Mouse (Mus musculus) mouse trophoblast stem cell (cell line): ENCODE data around the gene Kcnk3.

ENCODE experiments used
- in situ Hi-C, 2 experiments: fragments of 300-500 bp; cut with MseI, MboI; formaldehyde crosslinking; loops; 2 replicates in 1 of 2; 3 replicates in 1 of 2; pipeline ENCODE4 v1.15.1; 2025

Kcnk3 gene

GRCm38 (mm10) chr5:30613242-30613641 is 25.3 kb downstream of the Kcnk3 start:
- in situ Hi-C loops = no loop called here

DNA sequence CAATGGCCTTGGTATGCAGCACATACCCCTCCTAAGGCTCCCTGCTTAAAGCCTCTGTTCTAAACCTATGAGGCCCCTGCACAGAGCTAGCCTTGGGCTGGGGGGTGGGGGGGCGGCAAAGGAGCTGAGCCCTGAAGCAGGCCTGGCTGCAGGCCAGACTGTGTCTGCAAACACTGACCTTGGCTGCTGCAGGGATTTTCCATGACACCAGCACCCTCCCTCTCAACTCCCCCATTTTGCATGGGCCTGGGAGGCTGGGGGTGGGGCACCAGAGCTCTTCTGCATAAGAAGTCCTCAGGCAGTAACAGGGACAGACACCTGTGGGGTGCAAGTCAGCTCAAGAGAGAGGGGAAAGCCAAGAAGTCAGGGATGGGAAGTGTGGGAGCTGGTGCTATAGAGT is 26.3 kb downstream of the Kcnk3 start:
- in situ Hi-C loops = no loop called here

DNA sequence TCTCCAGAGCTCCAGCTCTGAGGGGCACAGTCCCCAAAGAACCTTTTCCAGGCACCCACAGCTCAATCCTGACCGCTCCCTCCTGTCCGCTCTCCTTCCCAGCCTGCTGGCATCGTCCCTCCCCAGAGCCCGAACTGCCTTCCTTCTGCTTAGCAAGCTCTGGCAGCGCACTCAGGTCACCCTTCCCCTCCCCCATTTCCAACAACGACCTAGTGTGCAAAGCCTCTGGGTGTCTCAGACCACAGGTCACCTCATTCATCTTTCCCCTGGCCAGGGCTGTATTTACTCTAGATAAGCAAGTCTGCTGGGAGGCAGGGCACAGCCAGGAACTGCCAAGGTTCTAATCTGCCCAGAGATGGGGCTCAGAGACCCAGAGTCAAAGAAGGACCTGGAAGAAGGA is 27.4 kb downstream of the Kcnk3 start:
- in situ Hi-C loops = no loop called here

GRCm38 (mm10) chr5:30615819-30616218 is 27.8 kb downstream of the Kcnk3 start:
- in situ Hi-C loops = no loop called here

GRCm38 (mm10) chr5:30616644-30617043 is 28.7 kb downstream of the Kcnk3 start:
- in situ Hi-C loops = no loop called here

DNA sequence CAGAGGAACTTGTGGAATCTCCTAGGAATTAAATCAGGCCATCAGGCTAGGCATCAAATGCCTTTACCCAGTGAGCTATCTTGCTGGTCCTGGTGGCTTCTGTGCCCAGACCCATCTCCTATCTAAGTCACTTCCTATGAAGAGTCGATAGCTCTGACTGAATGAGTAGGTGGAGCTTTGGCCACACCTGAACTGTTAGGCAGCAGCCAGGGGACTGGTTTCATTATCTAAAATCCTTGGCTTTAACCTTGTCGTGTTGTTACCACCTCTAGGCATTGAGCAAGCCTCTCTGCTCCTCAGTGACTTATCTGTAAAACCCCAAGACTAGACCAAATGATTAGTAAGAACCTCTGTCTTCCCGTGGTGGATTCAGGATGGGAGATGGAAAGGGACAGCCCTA is 29.4 kb downstream of the Kcnk3 start:
- in situ Hi-C loops = no loop called here

DNA sequence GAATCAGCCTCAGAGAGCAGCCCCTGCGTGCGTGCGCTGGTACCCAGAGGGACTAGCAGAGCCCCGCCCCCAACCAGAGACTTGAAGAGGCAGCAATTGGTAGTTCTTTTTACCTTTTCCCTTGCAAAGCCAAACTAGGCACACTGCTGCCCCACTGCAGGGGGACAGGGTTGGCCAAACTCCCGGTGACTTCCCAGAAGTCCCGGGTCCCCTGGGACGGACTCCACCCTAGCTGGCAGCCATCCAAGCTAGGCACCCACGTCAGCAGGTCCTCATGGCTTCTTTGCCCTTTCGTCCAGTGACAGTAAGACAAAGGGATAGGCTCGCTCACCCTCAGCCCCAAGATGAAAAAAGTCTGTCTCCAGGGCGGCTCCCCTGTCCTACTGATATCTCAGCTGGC is 29.9 kb downstream of the Kcnk3 start:
- in situ Hi-C loops = no loop called here

DNA sequence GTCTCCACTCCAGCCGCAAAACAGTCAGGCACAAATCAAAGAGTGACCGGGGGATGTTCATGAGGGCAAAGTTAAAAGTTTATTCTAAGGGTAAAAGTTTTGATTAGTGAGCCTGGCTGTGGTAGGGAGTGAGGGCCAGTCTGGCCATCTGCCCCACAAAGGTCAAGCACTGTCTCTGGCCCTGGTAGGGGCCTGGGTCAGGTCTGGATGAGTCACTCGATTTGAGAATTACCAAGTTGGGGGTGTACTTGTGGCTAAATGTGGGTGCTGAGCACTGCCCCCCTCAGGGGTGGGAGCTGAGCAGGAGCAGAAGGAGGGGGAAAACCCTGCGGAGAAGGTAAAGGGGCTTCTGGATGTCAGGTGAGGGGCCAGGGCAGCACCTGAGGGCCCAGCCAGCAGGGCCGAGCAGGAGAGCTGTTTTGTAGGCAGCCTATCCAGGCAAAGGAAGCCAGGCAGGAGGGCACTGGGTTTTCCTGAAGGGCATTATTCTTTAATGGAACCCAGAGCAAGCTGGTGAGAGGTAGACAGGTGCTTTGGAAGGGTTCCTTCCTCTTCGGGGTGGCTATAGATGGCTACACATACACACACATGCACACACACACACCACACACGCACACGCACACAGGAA is 30.5 kb downstream of the Kcnk3 start:
- in situ Hi-C loops = no loop called here

DNA sequence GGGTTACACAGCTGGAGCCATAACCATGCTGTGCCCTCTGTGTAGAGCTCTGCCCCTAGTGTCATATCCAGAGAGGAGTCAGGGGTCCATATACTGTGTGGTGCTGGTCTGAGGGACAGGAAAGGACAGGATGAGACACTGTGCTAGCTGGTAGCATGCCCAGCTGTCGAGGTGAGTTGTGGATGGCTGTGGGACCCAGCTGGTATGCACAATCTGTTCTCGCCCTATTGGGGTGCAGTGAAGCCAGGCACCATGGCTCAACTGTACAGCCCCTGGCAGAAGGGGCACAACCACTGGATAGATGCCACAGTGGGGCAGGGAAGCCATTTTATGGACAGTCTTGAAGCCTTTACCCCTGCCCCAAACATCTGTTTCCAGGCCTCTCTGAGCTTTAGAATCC is 31.2 kb downstream of the Kcnk3 start:
- in situ Hi-C loops = no loop called here

GRCm38 (mm10) chr5:30620567-30620966 is 32.6 kb downstream of the Kcnk3 start:
- in situ Hi-C loops = no loop called here

GRCm38 (mm10) chr5:30621211-30621790 is 33.3 kb downstream of the Kcnk3 start:
- in situ Hi-C loops = no loop called here

- in situ Hi-C loops = no loop called here
These were observed 33.8 kb downstream of the Kcnk3 start for GRCm38 (mm10) chr5:30621844-30622176.

- in situ Hi-C loops = no loop called here
These were observed 34.3 kb downstream of the Kcnk3 start for GRCm38 (mm10) chr5:30622177-30622840.

GRCm38 (mm10) chr5:30622841-30623185 is 34.8 kb downstream of the Kcnk3 start:
- in situ Hi-C loops = no loop called here

DNA sequence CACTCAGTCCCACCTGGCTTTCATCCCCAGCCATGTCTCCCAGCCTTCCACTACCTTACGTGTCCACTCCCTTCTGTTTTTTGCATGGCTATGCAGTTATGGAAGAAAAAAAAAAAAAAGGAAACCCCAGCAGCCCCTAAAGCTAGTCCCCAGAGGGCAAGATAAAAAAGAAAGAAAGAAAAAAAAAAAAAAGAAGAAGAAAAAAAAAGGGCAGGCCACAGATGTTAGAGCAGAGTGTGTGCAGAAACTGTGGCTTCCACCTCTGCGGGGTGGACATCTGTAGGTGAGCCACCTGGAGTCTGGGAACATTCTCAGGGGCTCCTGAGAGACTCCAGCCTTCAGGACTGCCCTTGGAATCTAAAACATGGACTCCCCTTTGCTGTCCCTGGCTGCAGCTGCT is 35.4 kb downstream of the Kcnk3 start:
- in situ Hi-C loops = no loop called here

DNA sequence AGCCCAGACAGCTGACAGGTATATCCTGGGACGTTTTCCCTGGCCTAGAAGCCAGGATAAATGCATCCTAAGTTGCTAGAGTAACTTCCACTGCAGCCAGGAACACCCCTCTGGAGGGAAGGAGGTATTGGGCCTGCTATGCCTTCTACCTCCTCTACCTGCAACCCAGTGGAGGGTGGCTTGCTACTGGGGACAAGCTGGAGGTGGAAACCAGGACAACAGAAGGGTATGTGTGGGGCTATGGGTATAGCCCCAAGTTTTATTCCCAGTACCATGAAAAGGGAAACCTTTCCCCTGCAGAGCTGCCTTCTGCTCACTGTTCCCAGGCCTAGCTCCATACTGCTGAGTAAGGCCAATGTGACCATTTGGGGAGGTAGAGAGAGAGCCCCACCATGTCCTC is 36.3 kb downstream of the Kcnk3 start:
- in situ Hi-C loops = no loop called here

DNA sequence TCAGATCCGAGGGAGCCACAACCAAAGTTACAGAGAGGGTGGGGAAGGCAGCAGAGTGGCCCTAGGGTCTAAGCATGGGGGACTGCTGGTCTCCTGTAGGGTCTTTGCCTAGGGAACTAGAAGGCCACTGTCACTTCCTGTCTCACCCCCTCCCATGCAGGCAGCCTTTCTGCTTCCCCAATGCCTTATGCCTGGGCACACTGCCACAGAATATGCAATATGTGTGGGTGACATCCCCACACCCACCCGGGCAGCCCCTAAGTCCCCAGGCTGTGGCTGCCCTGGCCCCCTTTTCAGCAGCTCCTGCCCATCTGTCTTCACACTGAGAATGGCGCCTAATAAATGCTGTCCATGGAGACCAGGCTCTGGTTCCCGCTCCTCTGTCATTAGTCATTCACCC is 36.9 kb downstream of the Kcnk3 start:
- in situ Hi-C loops = no loop called here

GRCm38 (mm10) chr5:30625379-30625778 is 37.4 kb downstream of the Kcnk3 start:
- in situ Hi-C loops = no loop called here

- in situ Hi-C loops = no loop called here
These were observed 38.5 kb downstream of the Kcnk3 start for GRCm38 (mm10) chr5:30626331-30627105.

- in situ Hi-C loops = no loop called here
These were observed 40.5 kb downstream of the Kcnk3 start for GRCm38 (mm10) chr5:30628511-30628910.

DNA sequence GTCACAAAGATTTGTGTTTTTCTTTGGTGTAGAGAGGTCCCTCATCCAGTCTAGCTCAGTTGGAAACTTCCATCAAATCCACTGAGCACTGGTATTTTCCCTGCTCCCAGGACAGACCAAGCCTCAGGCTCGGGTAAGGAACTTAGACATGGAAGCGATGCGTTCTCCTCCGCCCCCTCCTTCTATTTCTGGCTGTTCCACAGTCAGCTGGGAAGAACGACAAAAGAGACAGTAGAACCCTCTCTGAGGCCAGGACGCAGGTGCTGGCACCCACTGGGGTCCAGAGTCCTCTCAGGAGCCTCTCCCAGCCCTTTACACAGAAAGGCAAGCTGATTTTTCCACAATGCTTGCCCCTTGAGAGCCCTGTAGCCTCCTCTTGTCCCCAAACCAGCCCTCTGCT is 42.4 kb downstream of the Kcnk3 start:
- in situ Hi-C loops = no loop called here

DNA sequence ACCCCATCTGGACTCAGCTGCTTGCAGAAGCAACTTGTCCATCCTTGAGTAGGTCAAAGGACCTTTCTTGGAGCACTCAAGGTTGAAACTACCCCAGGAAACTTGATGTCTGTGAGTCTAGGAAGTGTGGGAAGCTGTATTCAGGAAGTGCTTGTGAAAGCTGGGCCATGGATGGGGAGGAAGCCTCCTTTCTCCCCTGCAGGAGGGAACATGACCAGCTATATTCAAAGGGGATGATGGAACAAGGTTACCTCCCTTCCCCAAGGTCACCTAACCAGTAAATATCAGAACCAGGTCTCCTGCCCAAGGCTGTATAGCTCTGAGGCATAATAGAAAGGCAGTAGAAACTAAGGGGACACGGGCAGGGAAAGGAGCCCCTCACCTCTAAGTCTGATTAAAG is 44.2 kb downstream of the Kcnk3 start:
- in situ Hi-C loops = no loop called here

- in situ Hi-C loops = loop anchor here (5.0 kb wide), 1 partner anchor 120 kb away; no protein-coding TSS in a partner anchor
These were observed 49.0 kb downstream of the Kcnk3 start for GRCm38 (mm10) chr5:30636994-30637393.
